Mouse (Mus musculus) intestine, embryonic 14.5 days (tissue): ENCODE data around the gene Il34. TPM values are rescaled to one million over a fixed set of nuclear protein-coding genes. Genes with fewer than 3 reads are reported as not detected.

Experiments
- ATAC-seq: fragments of 200-750 bp; cut with Nextera tagmentation; replicated peaks from 2 replicates; pipeline ENCODE4 v1.8.0; 2017; ENCODE audit warnings: low read depth, moderate number of reproducible peaks, moderate TSS enrichment, moderate library complexity; ENCODE audit not compliant: low FRiP score, low TSS enrichment
- DNase-seq: peaks from one replicate; pipeline ENCODE4 v3.0.0-alpha.2; 2018; ENCODE audit warnings: low spot score
- H3K27ac ChIP-seq: fragments of 300-500 bp; sonication (generic); 2 replicates; pipeline ENCODE4 v1.5.1; 2014; ENCODE audit warnings: low read depth, mild to moderate bottlenecking, control low read depth
- H3K27me3 ChIP-seq: fragments of 300-500 bp; sonication (generic); replicated peaks from 2 replicates; pipeline ENCODE4 v1.6.1; 2014; ENCODE audit warnings: low read length, control low read depth; ENCODE audit not compliant: control insufficient read depth, insufficient read depth
- H3K36me3 ChIP-seq: fragments of 300-500 bp; sonication (generic); 2 replicates; pipeline ENCODE4 v1.6.1; 2014; ENCODE audit warnings: low read length, control low read depth; ENCODE audit not compliant: control insufficient read depth, insufficient read depth
- H3K4me1 ChIP-seq: fragments of 300-500 bp; sonication (generic); replicated peaks from 2 replicates; pipeline ENCODE4 v1.6.1; 2014; ENCODE audit warnings: low read length, control low read depth, mixed read lengths; ENCODE audit not compliant: control insufficient read depth, insufficient read depth
- H3K4me2 ChIP-seq: fragments of 300-500 bp; sonication (generic); 2 replicates; pipeline ENCODE4 v1.6.1; 2014; ENCODE audit warnings: low read length
- H3K4me3 ChIP-seq: fragments of 300-500 bp; sonication (generic); 2 replicates; pipeline ENCODE4 v1.5.1; 2014; ENCODE audit warnings: low read depth, low read length, control low read depth, mixed read lengths
- H3K9ac ChIP-seq: fragments of 300-500 bp; sonication (generic); 2 replicates; pipeline ENCODE4 v1.6.1; 2014; ENCODE audit warnings: mild to moderate bottlenecking, low read length
- H3K9me3 ChIP-seq: fragments of 300-500 bp; sonication (generic); 2 replicates; pipeline ENCODE4 v1.6.1; 2016; ENCODE audit warnings: low read length, control low read depth; ENCODE audit not compliant: control insufficient read depth
- WGBS: fragments of 180-500 bp; shearing (Covaris S2); extraction: QIAGEN DNeasy Blood & Tissue Kit; methylation state at CpG from one replicate; pipeline ENCODE4 v1.1.7; 2014; 5-methylcytosine and 5-hydroxymethylcytosine counted together
- polyA plus RNA-seq: library from polyadenylated mRNA; unstranded; fragments of >200 nt; fragmentation: Nextera tagmentation; extraction: Ambion mirVana; gene quantifications from 2 replicates; pipeline ENCODE4 v1.2.1, GENCODE M21; 2014

Gene Il34
- polyA plus RNA-seq, 1 experiment from 2014 or later: 1.5 TPM

- no peak overlapping the region for H3K27ac ChIP-seq
- H3K36me3 ChIP-seq: no peaks in the 10 kb centered on the region
- H3K4me1 ChIP-seq: no peaks in the 10 kb centered on the region
- no peak overlapping the region for H3K4me2 ChIP-seq
- 69% methylated on average over 9 of the region's 9 CpGs for WGBS
- H3K27me3 ChIP-seq: no peaks in the 10 kb centered on the region
- ATAC-seq (no peak), DNase-seq (no peak)
- H3K4me3 ChIP-seq: no peak overlapping the region
- no peaks in the 10 kb centered on the region for H3K9me3 ChIP-seq
- no peak overlapping the region for H3K9ac ChIP-seq
Observed at GRCm38 (mm10) chr8:110746661-110747060, 59.1 kb downstream of the Il34 start.

- no peak for ATAC-seq
- Histone ChIP-seq H3K9ac (no peak overlapping the region), H3K4me3 (no peak overlapping the region), H3K9me3 (no peaks in the 10 kb centered on the region), H3K4me1 (no peaks in the 10 kb centered on the region), H3K27me3 (no peaks in the 10 kb centered on the region), H3K4me2 (no peak overlapping the region), H3K27ac (no peak overlapping the region), H3K36me3 (peaks cover 4% of the 10 kb centered on the region; the same call in 1 of the 2 replicates)
- DNase-seq: no peak
- 93% methylated on average over 10 of the region's 10 CpGs for WGBS
Observed at GRCm38 (mm10) chr8:110745162-110745561, 60.6 kb downstream of the Il34 start.

- no peak overlapping the region for H3K4me2 ChIP-seq
- H3K9me3 ChIP-seq: no peaks in the 10 kb centered on the region
- no peaks in the 10 kb centered on the region for H3K27me3 ChIP-seq
- DNase-seq: no peak
- peaks cover 31% of the 10 kb centered on the region for H3K36me3 ChIP-seq
- 85% methylated on average over 5 of the region's 5 CpGs for WGBS
- ATAC-seq: no peak
- no peak overlapping the region for H3K27ac ChIP-seq
- H3K4me3 ChIP-seq: no peak overlapping the region
- no peaks in the 10 kb centered on the region for H3K4me1 ChIP-seq
- no peak overlapping the region for H3K9ac ChIP-seq
Observed at GRCm38 (mm10) chr8:110742452-110742818, 63.3 kb downstream of the Il34 start.

- no peaks in the 10 kb centered on the region for H3K27me3 ChIP-seq
- WGBS: 81% methylated on average over 15 of the region's 15 CpGs
- no peaks in the 10 kb centered on the region for H3K4me1 ChIP-seq
- DNase-seq: no peak
- no peak for ATAC-seq
- no peak overlapping the region for H3K9ac ChIP-seq
- H3K4me2 ChIP-seq: no peak overlapping the region
- H3K9me3 ChIP-seq: no peaks in the 10 kb centered on the region
- H3K27ac ChIP-seq: no peak overlapping the region
- H3K36me3 ChIP-seq: peaks cover 36% of the 10 kb centered on the region
- H3K4me3 ChIP-seq: no peak overlapping the region
Observed at GRCm38 (mm10) chr8:110741816-110742451, 63.8 kb downstream of the Il34 start.

GRCm38 (mm10) chr8:110740629-110741175 lies 65.0 kb downstream of the Il34 start:
- H3K36me3 ChIP-seq: peaks cover 49% of the 10 kb centered on the region
- DNase-seq (no peak), ATAC-seq (no peak)
- H3K4me3 ChIP-seq: no peak overlapping the region
- no peak overlapping the region for H3K27ac ChIP-seq
- no peaks in the 10 kb centered on the region for H3K27me3 ChIP-seq
- no peaks in the 10 kb centered on the region for H3K4me1 ChIP-seq
- no peak overlapping the region for H3K4me2 ChIP-seq
- H3K9ac ChIP-seq: no peak overlapping the region
- H3K9me3 ChIP-seq: no peaks in the 10 kb centered on the region
- WGBS: 90% methylated on average over 5 of the region's 5 CpGs

GRCm38 (mm10) chr8:110738591-110739195 lies 67.0 kb downstream of the Il34 start:
- WGBS: 93% methylated on average over 35 of the region's 35 CpGs
- no peak overlapping the region for H3K4me2 ChIP-seq
- H3K4me1 ChIP-seq: no peaks in the 10 kb centered on the region
- no peak overlapping the region for H3K27ac ChIP-seq
- DNase-seq (no peak), ATAC-seq (no peak)
- H3K27me3 ChIP-seq: no peaks in the 10 kb centered on the region
- H3K4me3 ChIP-seq: no peak overlapping the region
- H3K9ac ChIP-seq: no peak overlapping the region
- peaks cover 69% of the 10 kb centered on the region for H3K36me3 ChIP-seq
- no peaks in the 10 kb centered on the region for H3K9me3 ChIP-seq

GRCm38 (mm10) chr8:110733036-110733435 lies 72.7 kb downstream of the Il34 start:
- Histone ChIP-seq H3K27me3 (no peaks in the 10 kb centered on the region), H3K9ac (no peak overlapping the region), H3K4me1 (no peaks in the 10 kb centered on the region), H3K4me3 (no peak overlapping the region), H3K27ac (no peak overlapping the region), H3K9me3 (no peaks in the 10 kb centered on the region), H3K36me3 (peaks cover 97% of the 10 kb centered on the region), H3K4me2 (no peak overlapping the region)
- WGBS: 90% methylated on average over 8 of the region's 8 CpGs
- ATAC-seq: no peak
- no peak for DNase-seq

GRCm38 (mm10) chr8:110731346-110731859 lies 74.3 kb downstream of the Il34 start:
- WGBS: 92% methylated on average over 8 of the region's 8 CpGs
- no peak overlapping the region for H3K9ac ChIP-seq
- H3K27ac ChIP-seq: no peak overlapping the region
- ATAC-seq: no peak
- no peaks in the 10 kb centered on the region for H3K9me3 ChIP-seq
- H3K4me1 ChIP-seq: no peaks in the 10 kb centered on the region
- no peaks in the 10 kb centered on the region for H3K27me3 ChIP-seq
- H3K36me3 ChIP-seq: peaks cover 95% of the 10 kb centered on the region
- H3K4me2 ChIP-seq: no peak overlapping the region
- no peak for DNase-seq
- no peak overlapping the region for H3K4me3 ChIP-seq
